Mouse (Mus musculus) midbrain, embryonic 13.5 days (tissue): ENCODE results near the gene Hoxd1. TPM values are rescaled to one million over a fixed set of nuclear protein-coding genes. Genes with fewer than 3 reads are reported as not detected.

Experiments
- ATAC-seq: fragments of 200-750 bp; cut with Nextera tagmentation; 2 replicates; pipeline ENCODE4 v1.8.0; 2017; ENCODE audit warnings: mild to moderate bottlenecking, moderate TSS enrichment, moderate library complexity
- H3K27ac ChIP-seq: fragments of 300-500 bp; sonication (generic); 2 replicates; pipeline ENCODE4 v1.5.1; 2015; ENCODE audit warnings: inconsistent platforms, mild to moderate bottlenecking, moderate library complexity
- H3K27me3 ChIP-seq: fragments of 300-500 bp; sonication (generic); 2 replicates; pipeline ENCODE4 v1.6.1; 2015; ENCODE audit warnings: mild to moderate bottlenecking, inconsistent platforms
- H3K36me3 ChIP-seq: fragments of 300-500 bp; sonication (generic); 2 replicates; pipeline ENCODE4 v1.6.1; 2015; ENCODE audit warnings: mild to moderate bottlenecking, inconsistent platforms
- H3K4me1 ChIP-seq: fragments of 300-500 bp; sonication (generic); replicated peaks from 2 replicates; pipeline ENCODE4 v1.6.1; 2015; ENCODE audit warnings: inconsistent platforms
- H3K4me2 ChIP-seq: fragments of 300-500 bp; sonication (generic); replicated peaks from 2 replicates; pipeline ENCODE4 v1.6.1; 2015; ENCODE audit warnings: moderate library complexity, mild to moderate bottlenecking, inconsistent platforms
- H3K4me3 ChIP-seq: fragments of 300-500 bp; sonication (generic); replicated peaks from 2 replicates; pipeline ENCODE4 v1.5.1; 2015; ENCODE audit warnings: mild to moderate bottlenecking, inconsistent platforms
- H3K9ac ChIP-seq: fragments of 300-500 bp; sonication (generic); replicated peaks from 2 replicates; pipeline ENCODE4 v1.6.1; 2015; ENCODE audit warnings: mild to moderate bottlenecking, inconsistent platforms
- H3K9me3 ChIP-seq: fragments of 300-500 bp; sonication (generic); 2 replicates; pipeline ENCODE4 v1.6.1; 2016; ENCODE audit warnings: mild to moderate bottlenecking, inconsistent platforms
- WGBS: fragments of 180-500 bp; shearing (Covaris S2); methylation state at CpG from one replicate; pipeline ENCODE4 v1.1.7; 2015; 5-methylcytosine and 5-hydroxymethylcytosine counted together
- microRNA counts: library from miRNA; unstranded; fragments of <30 nt; microRNA quantifications from one replicate; lab custom pipeline; 2016
- microRNA-seq: library from miRNA; unstranded; fragments of <30 nt; microRNA quantifications from one replicate; pipeline ENCODE4, GENCODE M21; 2016
- polyA plus RNA-seq: library from polyadenylated mRNA; unstranded; fragments of >200 nt; fragmentation: Nextera tagmentation; extraction: Ambion mirVana; gene quantifications from 2 replicates; pipeline ENCODE4 v1.2.1, GENCODE M21; 2015

The Hoxd1 gene
- polyA plus RNA-seq, 1 experiment from 2014 or later: 0.08 TPM

DNA sequence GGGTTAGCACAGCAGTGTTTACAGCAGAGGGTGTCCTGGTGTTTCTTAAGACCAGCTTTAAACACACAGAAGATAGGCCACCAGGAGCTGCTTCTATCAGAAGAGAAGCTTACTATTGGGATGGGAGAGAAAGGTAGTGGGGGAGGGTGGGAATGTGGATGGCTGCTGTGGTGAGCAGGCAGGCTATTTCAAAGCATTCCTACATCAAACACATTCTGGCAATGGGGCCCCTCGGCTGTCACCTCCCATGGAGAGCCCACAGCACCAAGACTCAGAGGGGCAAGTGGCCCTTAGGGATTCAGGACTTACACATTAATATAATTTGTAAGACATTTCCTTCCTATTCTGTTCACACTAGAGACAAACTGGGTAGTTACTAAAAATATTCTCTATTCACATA, 2.6 kb upstream of the Hoxd1 start:
- no peaks in the 10 kb centered on the region for H3K36me3 ChIP-seq
- no peak overlapping the region for H3K4me2 ChIP-seq
- no peaks in the 10 kb centered on the region for H3K9me3 ChIP-seq
- no peak overlapping the region for H3K27ac ChIP-seq
- 0% methylated on average over 1 of the region's 1 CpGs for WGBS
- peaks cover 18% of the 10 kb centered on the region for H3K4me1 ChIP-seq
- H3K4me3 ChIP-seq: no peak overlapping the region
- no peak for ATAC-seq
- no peak overlapping the region for H3K9ac ChIP-seq
- H3K27me3 ChIP-seq: peaks cover 96% of the 10 kb centered on the region

DNA sequence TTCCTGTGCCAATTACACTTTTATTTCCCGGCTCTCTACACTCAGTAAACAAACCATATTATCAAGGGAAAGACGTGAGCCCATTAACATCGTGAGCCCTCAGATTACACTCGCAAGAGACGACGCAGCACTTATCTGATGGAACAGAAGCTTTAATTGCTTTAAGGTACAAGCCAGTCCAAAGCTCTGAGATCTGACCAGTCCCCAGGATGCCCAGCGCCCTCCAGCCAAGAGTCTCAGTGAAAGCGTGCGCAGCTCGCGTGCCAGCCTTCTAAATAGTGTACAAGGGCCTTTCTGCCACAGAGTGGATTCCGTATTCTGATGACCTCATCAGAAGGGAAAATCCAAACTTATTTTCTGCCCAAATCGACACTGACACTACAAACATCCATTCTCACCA, 839 bp upstream of the Hoxd1 start:
- Histone ChIP-seq H3K27me3 (peaks cover 96% of the 10 kb centered on the region), H3K9ac (no peak overlapping the region), H3K9me3 (no peaks in the 10 kb centered on the region), H3K4me2 (no peak overlapping the region), H3K36me3 (no peaks in the 10 kb centered on the region), H3K4me3 (no peak overlapping the region), H3K4me1 (peaks cover 18% of the 10 kb centered on the region), H3K27ac (no peak overlapping the region)
- 6% methylated on average over 13 of the region's 13 CpGs for WGBS
- ATAC-seq: no peak

DNA sequence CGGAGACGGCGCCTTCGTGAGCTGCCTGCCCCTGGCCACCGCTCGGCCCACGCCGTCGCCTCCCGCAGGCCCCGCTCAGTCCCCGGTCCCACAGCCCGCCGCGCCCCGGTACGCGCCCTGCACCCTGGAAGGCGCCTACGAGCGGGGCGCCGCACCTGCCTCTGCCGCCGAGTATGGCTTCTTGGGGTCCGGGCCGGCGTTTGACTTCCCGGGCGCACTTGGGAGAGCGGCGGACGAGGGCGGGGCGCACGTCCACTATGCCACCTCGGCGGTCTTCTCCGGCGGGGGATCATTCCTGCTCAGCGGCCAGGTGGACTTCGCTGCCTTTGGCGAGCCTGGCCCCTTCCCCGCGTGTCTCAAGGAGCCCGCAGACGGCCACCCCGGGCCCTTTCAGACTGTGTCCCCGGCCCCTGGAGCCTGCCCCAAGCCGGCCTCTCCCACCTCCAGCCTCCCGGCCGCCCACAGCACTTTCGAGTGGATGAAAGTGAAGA, 510 bp downstream of the Hoxd1 start:
- peaks cover 87% of the 10 kb centered on the region for H3K27me3 ChIP-seq

DNA sequence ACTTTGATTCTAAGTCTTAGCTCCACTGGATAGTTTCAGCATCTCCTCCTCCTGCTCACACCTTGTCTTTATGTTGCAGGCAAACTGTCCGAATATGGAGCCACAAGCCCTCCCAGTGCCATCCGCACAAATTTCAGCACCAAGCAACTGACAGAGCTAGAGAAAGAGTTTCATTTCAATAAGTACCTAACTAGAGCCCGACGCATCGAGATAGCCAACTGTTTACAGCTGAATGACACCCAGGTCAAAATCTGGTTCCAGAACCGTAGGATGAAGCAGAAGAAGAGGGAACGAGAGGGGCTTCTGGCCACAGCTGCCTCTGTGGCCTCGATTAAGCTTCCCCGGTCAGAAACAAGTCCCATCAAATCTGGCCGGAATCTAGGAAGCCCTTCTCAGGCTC, 1.2 kb downstream of the Hoxd1 start:
- H3K9me3 ChIP-seq: no peaks in the 10 kb centered on the region
- no peaks in the 10 kb centered on the region for H3K36me3 ChIP-seq
- H3K4me2 ChIP-seq: no peak overlapping the region
- peaks cover 18% of the 10 kb centered on the region for H3K4me1 ChIP-seq
- H3K9ac ChIP-seq: no peak overlapping the region
- H3K27me3 ChIP-seq: peaks cover 87% of the 10 kb centered on the region
- H3K4me3 ChIP-seq: no peak overlapping the region
- WGBS: 50% methylated on average over 10 of the region's 10 CpGs
- no peak for ATAC-seq
- H3K27ac ChIP-seq: no peak overlapping the region

More for the DNA sequence above, 510 bp downstream of the Hoxd1 start:
- peak; percentile 37; the same call in 1 of the 2 replicates for ATAC-seq
- no peaks in the 10 kb centered on the region for H3K9me3 ChIP-seq
- peak overlapping the region; percentile 86 for H3K4me2 ChIP-seq
- 0 out of 2 replicates have a peak overlapping the region, but pooled peaks have one; percentile 11 for H3K9ac ChIP-seq
- peak overlapping the region; percentile 51 for H3K4me3 ChIP-seq
- 1% methylated on average over 38 of the region's 53 CpGs for WGBS
- no peaks in the 10 kb centered on the region for H3K36me3 ChIP-seq
- peaks cover 18% of the 10 kb centered on the region for H3K4me1 ChIP-seq
- H3K27ac ChIP-seq: no peak overlapping the region

DNA sequence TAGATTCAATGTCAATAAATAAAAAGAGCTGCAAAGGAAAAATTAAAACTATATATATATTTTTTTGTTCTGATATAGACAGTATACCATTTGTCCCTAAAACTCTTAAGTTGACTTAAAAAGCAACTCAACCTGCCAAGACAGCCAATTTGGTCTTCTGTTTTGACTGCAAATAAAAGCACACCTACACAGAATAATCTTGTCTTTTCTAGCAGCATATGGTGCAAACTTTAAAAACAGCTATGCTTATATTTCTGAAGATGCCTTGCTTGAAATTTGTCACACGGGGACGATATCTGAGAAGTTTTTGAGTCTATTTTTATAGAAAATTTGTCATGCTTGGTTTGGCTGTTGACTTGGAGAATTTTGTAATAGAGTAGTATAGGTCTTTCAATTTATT, 11.6 kb downstream of the Hoxd1 start:
- no peak overlapping the region for H3K9ac ChIP-seq
- ATAC-seq: no peak

DNA sequence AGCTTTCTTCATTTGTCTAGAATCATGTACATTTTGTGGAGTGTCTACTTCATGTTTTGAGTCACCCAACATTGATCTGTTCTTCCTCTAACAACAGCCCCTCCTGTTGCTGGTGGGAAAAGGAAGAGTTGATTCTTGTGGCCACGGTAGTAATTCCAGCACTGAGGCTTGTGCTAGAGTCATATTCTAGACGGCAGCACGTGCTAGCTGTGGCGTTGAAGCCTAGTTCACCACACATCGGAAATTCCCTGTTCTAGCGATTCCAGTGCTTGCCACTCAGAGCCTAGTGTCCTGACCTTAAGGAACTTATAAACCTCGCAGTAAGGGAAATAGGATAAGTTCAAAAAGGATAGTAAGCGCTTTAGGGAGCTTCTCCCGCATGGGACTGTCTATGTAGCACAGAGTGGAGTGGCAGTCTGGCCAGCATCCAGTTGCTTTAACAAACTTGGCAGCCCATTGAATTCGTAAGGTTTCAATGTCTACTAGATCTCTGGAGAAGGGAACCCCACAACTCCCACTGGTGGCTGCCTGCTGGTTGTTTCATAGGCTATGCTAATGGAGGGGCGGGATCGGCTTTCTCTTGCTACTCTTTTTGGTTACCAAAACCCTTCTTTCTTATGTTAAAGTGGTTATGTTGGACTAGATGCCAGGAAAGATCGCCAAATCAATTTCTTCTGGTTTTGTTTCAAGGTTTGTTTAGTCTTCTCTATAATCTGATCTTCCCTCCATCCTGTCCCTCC, 14.9 kb downstream of the Hoxd1 start:
- Histone ChIP-seq H3K27me3 (peaks cover 10% of the 10 kb centered on the region; the same call in 1 of the 2 replicates), H3K27ac (no peak overlapping the region), H3K4me2 (no peak overlapping the region), H3K9me3 (no peaks in the 10 kb centered on the region), H3K4me3 (no peak overlapping the region), H3K4me1 (no peaks in the 10 kb centered on the region), H3K36me3 (no peaks in the 10 kb centered on the region), H3K9ac (no peak overlapping the region)
- no peak for ATAC-seq
- 69% methylated on average over 13 of the region's 13 CpGs for WGBS

More for the DNA sequence above, 11.6 kb downstream of the Hoxd1 start:
- Histone ChIP-seq H3K9me3 (no peaks in the 10 kb centered on the region), H3K27me3 (peaks cover 15% of the 10 kb centered on the region), H3K4me1 (no peaks in the 10 kb centered on the region), H3K36me3 (no peaks in the 10 kb centered on the region), H3K4me2 (no peak overlapping the region), H3K4me3 (no peak overlapping the region), H3K27ac (no peak overlapping the region)
- 89% methylated on average over 2 of the region's 2 CpGs for WGBS

DNA sequence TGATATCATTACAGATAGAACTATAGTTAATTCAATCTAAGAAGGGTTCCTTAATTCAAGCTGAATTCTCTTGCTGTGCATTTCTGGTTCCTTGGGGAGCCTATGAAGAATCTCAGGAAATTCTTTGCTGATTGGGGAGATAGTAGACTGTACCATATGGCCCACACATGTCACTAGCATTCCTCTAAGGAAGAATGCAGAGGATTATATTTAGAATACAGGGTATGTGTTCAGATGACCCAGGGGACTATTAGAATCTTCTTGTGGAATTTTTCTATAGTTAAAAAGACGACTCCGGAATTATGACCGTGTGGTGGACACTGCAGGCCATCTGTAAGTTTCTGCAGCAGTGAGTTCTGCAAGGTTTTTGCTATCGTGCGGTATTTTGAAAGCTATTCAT, 18.6 kb downstream of the Hoxd1 start:
- whole genome bisulfite sequencing: 96% methylated on average over 5 of the region's 5 CpGs

DNA sequence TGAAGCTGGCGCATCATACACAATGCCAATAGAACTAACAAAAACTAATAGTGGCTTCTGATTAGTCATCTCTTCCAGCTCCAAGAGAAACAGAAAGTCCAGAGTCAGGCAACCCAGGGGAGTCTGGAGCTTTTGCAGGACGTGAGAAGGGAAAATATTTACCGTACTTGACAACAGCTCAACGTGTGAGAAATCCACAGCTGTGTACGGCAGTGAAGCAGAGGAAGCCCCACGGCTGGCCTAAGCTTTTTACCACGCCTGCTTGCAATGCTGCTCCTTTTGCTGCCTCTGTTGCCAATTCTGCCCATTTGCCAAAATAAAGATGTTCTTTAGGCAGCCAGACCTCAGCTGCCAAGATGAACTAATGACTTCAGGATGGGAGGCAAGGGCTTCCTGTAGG, 32.8 kb downstream of the Hoxd1 start:
- H3K4me3 ChIP-seq: no peak overlapping the region
- no peaks in the 10 kb centered on the region for H3K36me3 ChIP-seq
- WGBS: 76% methylated on average over 7 of the region's 7 CpGs
- H3K4me2 ChIP-seq: no peak overlapping the region
- H3K9me3 ChIP-seq: no peaks in the 10 kb centered on the region
- no peaks in the 10 kb centered on the region for H3K27me3 ChIP-seq
- ATAC-seq: no peak
- no peaks in the 10 kb centered on the region for H3K4me1 ChIP-seq
- H3K27ac ChIP-seq: no peak overlapping the region
- no peak overlapping the region for H3K9ac ChIP-seq

More for the DNA sequence above, 18.6 kb downstream of the Hoxd1 start:
- H3K9me3 ChIP-seq: no peaks in the 10 kb centered on the region
- no peak for ATAC-seq
- H3K36me3 ChIP-seq: no peaks in the 10 kb centered on the region
- H3K4me2 ChIP-seq: no peak overlapping the region
- no peaks in the 10 kb centered on the region for H3K4me1 ChIP-seq
- H3K9ac ChIP-seq: no peak overlapping the region
- H3K27ac ChIP-seq: no peak overlapping the region
- H3K4me3 ChIP-seq: no peak overlapping the region
- H3K27me3 ChIP-seq: 0 out of 2 replicates have a peak, but pooled peaks cover 5% of the 10 kb centered on the region

DNA sequence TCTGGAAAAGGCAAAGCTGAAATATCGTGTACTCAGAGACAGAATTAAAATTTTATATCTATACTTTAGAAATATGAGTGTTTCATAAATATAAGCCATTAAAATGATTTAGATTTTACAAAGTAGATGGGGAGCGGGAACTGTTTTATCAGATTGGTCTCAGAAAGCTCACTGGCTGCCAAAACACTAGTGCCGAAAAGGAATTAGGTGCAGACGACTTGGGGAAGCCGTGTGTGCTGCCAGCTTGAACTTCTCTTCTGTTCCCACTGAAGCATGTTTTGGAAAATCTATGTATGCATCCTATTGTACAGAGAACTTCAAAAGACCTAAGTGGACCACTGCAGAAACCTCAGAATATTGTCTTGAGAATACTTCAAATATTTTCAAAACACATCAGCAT, 45.7 kb downstream of the Hoxd1 start:
- ATAC-seq: no peak
- Histone ChIP-seq H3K36me3 (no peaks in the 10 kb centered on the region), H3K4me3 (no peak overlapping the region), H3K9me3 (no peaks in the 10 kb centered on the region), H3K27ac (no peak overlapping the region), H3K4me2 (no peak overlapping the region), H3K27me3 (no peaks in the 10 kb centered on the region), H3K9ac (no peak overlapping the region), H3K4me1 (no peaks in the 10 kb centered on the region)
- 91% methylated on average over 5 of the region's 5 CpGs for WGBS

MicroRNAs within 50 kb of the gene (microRNA counts, 519-probe panel; counts per million panel counts)
- 110 counts per million, percentile 56 among the panel's probes with 10 or more counts for microRNA mmu-miR-10b (lab: Ali Mortazavi, UCI)

Small RNAs within 50 kb of the gene (microRNA-seq; reads per million reads assigned to microRNA genes)
- gene Mir10b: 225 reads per million, percentile 61 among the genes with 10 or more reads in this experiment

Other genes with a start within 250 kb of the Hoxd1 start
- gene Lnpk, start 183.5 kb upstream of the Hoxd1 start, polyA plus RNA-seq: 51.2 and 63.7 TPM in 2 replicates
- gene Evx2, start 103.4 kb upstream of the Hoxd1 start, polyA plus RNA-seq: 0.62 and 0.89 TPM in 2 replicates
- gene Hoxd13, start 94.7 kb upstream of the Hoxd1 start, polyA plus RNA-seq: not detected in 2 replicates
- gene Hoxd12, start 88.0 kb upstream of the Hoxd1 start, polyA plus RNA-seq: not detected in 2 replicates
- not detected in 2 replicates for gene Hoxd11, start 83.4 kb upstream of the Hoxd1 start, polyA plus RNA-seq
- not detected in 2 replicates for gene Hoxd10, start 71.1 kb upstream of the Hoxd1 start, polyA plus RNA-seq
- not detected in 2 replicates for gene Hoxd9, start 65.3 kb upstream of the Hoxd1 start, polyA plus RNA-seq
- 0.08 TPM in 1 of 2 replicates, not detected in the other for gene Hoxd8, start 58.4 kb upstream of the Hoxd1 start, polyA plus RNA-seq
- 0.17 TPM in 2 replicates for gene Hoxd3, start 51.1 kb upstream of the Hoxd1 start, polyA plus RNA-seq
- not detected in 2 replicates for gene Hoxd4, start 51.1 kb upstream of the Hoxd1 start, polyA plus RNA-seq
- gene Gm28230, start 36.3 kb upstream of the Hoxd1 start, polyA plus RNA-seq: not detected in 2 replicates
- gene Mtx2, start 62.8 kb downstream of the Hoxd1 start, polyA plus RNA-seq: 123 and 132 TPM in 2 replicates